Mouse (Mus musculus) thymus, postnatal 10 days (tissue): ENCODE data around the gene Bhlhb9.
A peak's percentile ranks its signal among the peaks of the same experiment; 100 is the strongest.

Experiments used
- DNase-seq, 2 experiments: peaks; one replicate each; pipeline ENCODE4 v3.0.0; 2021; ENCODE audit warnings: low spot score in 2 of 2

Gene Bhlhb9

DNA sequence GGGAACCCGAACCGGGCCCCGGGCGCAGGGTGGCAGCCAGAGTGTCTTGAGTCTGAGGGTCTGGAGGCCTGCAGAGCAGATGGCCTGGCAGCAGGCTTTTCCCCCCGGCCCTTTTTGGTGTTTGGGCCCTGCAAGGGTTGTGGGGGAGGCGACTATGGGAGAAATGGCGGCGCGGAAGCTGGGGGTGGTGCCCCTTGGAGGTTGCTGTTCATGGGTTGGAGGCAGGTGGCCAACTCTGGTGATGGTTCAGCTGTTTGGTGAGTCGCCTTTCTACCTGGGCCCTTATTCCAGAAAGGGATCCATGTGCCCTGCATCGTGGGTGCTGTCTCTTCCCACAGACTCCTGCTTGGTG lies 88.8 kb downstream of the Bhlhb9 start:
- DNase-seq, result peak; percentile 25 to 47

DNA sequence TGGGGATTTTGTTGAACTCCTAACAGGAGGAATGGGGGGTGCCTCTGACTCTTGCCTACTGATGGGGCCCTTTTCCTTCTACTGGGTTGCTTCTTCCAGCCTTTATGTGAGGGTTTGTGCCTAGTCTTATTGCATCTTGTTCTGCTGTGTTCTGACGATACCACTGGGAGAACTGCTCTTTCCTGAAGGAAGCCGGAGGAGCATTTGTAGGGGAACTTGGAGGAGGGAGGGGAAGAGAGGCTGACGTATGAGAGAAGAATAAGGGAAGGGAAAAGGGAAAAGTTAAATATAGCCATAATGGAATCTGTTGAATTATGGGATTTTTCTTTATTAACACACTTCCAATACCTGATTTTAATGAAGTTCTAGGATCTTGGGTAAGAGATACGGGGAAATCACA lies 119.2 kb downstream of the Bhlhb9 start:
- no peak for DNase-seq

DNA sequence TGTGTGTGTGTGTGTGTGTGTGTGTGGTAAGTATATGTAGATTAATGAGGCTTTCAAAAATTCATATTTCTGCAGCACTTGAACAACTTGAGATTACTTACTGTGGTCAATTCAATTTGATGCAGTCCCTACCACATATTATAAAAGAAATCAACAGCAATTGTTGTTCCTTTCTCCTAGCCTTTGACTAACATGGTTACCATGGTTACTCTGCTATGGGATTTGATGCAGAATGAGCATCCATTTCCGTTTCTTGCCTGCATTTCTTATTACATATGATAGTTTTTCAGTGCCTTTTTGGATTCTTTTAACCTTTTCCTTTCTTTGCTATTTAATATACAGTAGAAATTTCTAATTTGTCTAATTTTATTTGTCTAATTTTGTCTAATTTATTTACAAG lies 119.7 kb downstream of the Bhlhb9 start:
- DNase-seq, result no peak

DNA sequence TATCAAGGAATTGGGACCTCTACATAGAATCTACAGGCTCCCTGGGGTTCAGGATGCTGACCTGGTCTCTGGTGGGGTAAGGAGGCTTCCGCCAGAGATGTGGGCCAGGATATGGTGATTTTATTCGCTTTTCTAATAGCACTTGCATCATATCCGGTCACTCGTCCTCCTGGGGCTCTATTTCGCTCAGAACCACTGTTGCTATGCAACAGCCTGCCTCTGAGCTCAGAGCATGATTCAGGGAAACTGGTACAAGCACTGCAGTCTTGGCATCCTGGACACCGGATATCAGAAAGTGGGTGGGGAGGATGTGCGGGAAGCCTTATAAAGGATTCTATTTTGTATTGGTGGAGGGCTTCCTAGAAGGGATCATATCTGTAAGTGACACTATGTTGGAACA lies 124.8 kb downstream of the Bhlhb9 start:
- no peak for DNase-seq

DNA sequence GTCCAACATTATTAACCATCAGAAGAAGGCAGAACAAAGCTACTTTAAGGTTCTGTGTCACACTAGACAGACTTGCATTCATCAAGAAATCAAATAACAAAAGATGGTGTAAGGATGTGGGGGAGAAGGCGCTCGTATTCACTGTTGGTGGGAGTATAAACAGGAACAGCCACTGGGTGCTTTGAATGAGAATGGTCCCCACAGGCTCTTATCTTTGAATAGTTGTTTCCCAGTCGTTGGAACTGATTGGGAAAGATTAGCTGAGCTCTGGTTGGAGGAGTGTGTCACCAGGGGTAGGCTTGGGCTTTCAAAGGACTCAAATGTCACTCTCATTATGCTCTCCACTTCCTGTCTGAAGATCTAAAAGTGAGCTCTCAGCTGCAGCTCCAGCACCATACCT lies 128.5 kb downstream of the Bhlhb9 start:
- no peak for DNase-seq

DNA sequence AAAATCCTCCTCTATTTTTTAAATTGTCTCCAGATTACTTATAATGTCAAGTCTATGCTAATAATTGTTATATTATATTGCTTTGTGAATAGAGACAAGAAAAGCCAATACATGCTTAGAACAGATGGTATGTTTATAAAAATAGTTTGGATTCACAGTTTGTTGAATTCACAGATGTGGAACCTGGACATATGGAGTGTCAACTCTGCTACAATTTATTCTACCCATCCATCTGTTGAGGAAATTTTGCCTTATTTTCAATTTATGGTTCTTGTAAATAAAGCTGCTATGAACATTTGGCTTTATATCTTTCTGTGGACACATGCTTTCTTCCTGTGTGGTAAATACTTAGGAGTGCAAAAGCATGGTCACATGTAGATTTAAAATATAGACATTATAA lies 131.2 kb downstream of the Bhlhb9 start:
- no peak for DNase-seq

DNA sequence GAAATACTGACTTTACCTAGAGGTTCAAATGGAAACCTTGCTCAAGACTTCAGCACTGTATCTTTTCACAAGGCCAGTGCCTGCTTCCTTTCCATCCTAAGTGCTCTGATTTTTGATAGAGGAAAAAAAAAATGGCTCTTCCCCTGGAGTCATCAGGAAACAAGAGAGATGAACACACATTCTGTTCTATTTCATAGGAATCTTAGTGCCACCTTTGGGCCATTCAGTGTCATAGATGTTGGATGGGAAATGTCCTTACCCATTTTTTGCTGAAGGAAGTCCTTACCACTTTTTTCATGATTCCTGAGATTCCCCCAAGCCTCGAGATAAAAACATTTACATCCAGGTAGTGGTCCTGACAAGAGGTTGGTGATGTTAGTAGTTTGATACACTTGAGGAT lies 139.1 kb downstream of the Bhlhb9 start:
- DNase-seq, result no peak
